Mouse (Mus musculus) gastrocnemius, postnatal 25 days (tissue): ENCODE data around the gene Abhd16a. TPM values are rescaled to one million over a fixed set of nuclear protein-coding genes. Genes with fewer than 3 reads are reported as not detected.

Source experiments
- DNase-seq: peaks from one replicate; pipeline ENCODE4 v3.0.0; 2022
- total RNA-seq, 2 experiments: library from RNA; stranded (reverse); gene quantifications; 1 replicate in 1 of 2; 2 replicates in 1 of 2; pipeline ENCODE4 v1.2.3; 2021

Abhd16a gene
- total RNA-seq, 2 experiments from 2014 or later: 61.9 to 62.4 TPM

GRCm38 (mm10) chr17:35058911-35059892, 29.9 kb upstream of the Abhd16a start, which contains the start of gene Ddah2:
Ddah2 (plus strand) TSS chr17:35059035.
- peak; percentile 89 for DNase-seq

GRCm38 (mm10) chr17:35060071-35060470, 29.0 kb upstream of the Abhd16a start:
- DNase-seq: peak; percentile 16

- peak; percentile 20 for DNase-seq
Measured at GRCm38 (mm10) chr17:35060737-35061297, 28.2 kb upstream of the Abhd16a start.

- DNase-seq: no peak
Measured at GRCm38 (mm10) chr17:35061299-35061698, 27.8 kb upstream of the Abhd16a start.

GRCm38 (mm10) chr17:35063466-35063865, 25.6 kb upstream of the Abhd16a start:
- no peak for DNase-seq

- no peak for DNase-seq
Measured at GRCm38 (mm10) chr17:35064378-35064877, 24.6 kb upstream of the Abhd16a start.

GRCm38 (mm10) chr17:35064951-35065947, 23.8 kb upstream of the Abhd16a start, which contains the start of gene Ly6g6c:
Ly6g6c (plus strand) TSS chr17:35065388.
- peak; percentile 46 for DNase-seq

- no peak for DNase-seq
Measured at GRCm38 (mm10) chr17:35066084-35066483, 23.0 kb upstream of the Abhd16a start, which contains the start of gene Mpig6b. Mpig6b (minus strand) TSS chr17:35066184.

GRCm38 (mm10) chr17:35068213-35068914, 20.7 kb upstream of the Abhd16a start:
- DNase-seq: no peak

- DNase-seq: no peak
Measured at GRCm38 (mm10) chr17:35070556-35071229, 18.4 kb upstream of the Abhd16a start.

- no peak for DNase-seq
Measured at GRCm38 (mm10) chr17:35071454-35071853, 17.6 kb upstream of the Abhd16a start.

- no peak for DNase-seq
Measured at GRCm38 (mm10) chr17:35074097-35074496, 15.0 kb upstream of the Abhd16a start.

- no peak for DNase-seq
Measured at GRCm38 (mm10) chr17:35076507-35077176, 12.4 kb upstream of the Abhd16a start, which contains the start of gene Ly6g6e. Ly6g6e (plus strand) TSS chr17:35076902.

- no peak for DNase-seq
Measured at GRCm38 (mm10) chr17:35077285-35077684, 11.8 kb upstream of the Abhd16a start.

GRCm38 (mm10) chr17:35077786-35078233, 11.3 kb upstream of the Abhd16a start, which contains the start of gene Ly6g6d:
Ly6g6d (minus strand) TSS chr17:35078065.
- no peak for DNase-seq

GRCm38 (mm10) chr17:35079778-35080177, 9.3 kb upstream of the Abhd16a start:
- no peak for DNase-seq

GRCm38 (mm10) chr17:35080248-35080647, 8.8 kb upstream of the Abhd16a start:
- DNase-seq: no peak

GRCm38 (mm10) chr17:35080710-35081109, 8.4 kb upstream of the Abhd16a start:
- DNase-seq: no peak

- DNase-seq: no peak
Measured at GRCm38 (mm10) chr17:35082841-35083576, 6.1 kb upstream of the Abhd16a start.
